Mouse (Mus musculus) heart, embryonic 15.5 days (tissue): Measurements from ENCODE around the gene D5Ertd579e. TPM values are rescaled to one million over a fixed set of nuclear protein-coding genes. Genes with fewer than 3 reads are reported as not detected.

Experiments used
- ATAC-seq: fragments of 200-750 bp; cut with Nextera tagmentation; replicated peaks from 2 replicates; pipeline ENCODE4 v1.8.0; 2017; ENCODE audit warnings: low read depth, moderate TSS enrichment; ENCODE audit not compliant: insufficient number of reproducible peaks, insufficient read depth, low FRiP score
- H3K27ac ChIP-seq: fragments of 300-500 bp; sonication (generic); 2 replicates; pipeline ENCODE4 v1.5.1; 2015; ENCODE audit warnings: mild to moderate bottlenecking, inconsistent platforms
- H3K27me3 ChIP-seq: fragments of 300-500 bp; sonication (generic); 2 replicates; pipeline ENCODE4 v1.6.1; 2015; ENCODE audit warnings: inconsistent platforms
- H3K36me3 ChIP-seq: fragments of 300-500 bp; sonication (generic); 2 replicates; pipeline ENCODE4 v1.6.1; 2015; ENCODE audit warnings: mild to moderate bottlenecking, inconsistent platforms
- H3K4me1 ChIP-seq: fragments of 300-500 bp; sonication (generic); replicated peaks from 2 replicates; pipeline ENCODE4 v1.6.1; 2015; ENCODE audit warnings: inconsistent platforms
- H3K4me2 ChIP-seq: fragments of 300-500 bp; sonication (generic); 2 replicates; pipeline ENCODE4 v1.6.1; 2015; ENCODE audit warnings: inconsistent platforms, mild to moderate bottlenecking, moderate library complexity
- H3K4me3 ChIP-seq: fragments of 300-500 bp; sonication (generic); 2 replicates; pipeline ENCODE4 v1.5.1; 2015; ENCODE audit warnings: mild to moderate bottlenecking, inconsistent platforms
- H3K9ac ChIP-seq: fragments of 300-500 bp; sonication (generic); 2 replicates; pipeline ENCODE4 v1.6.1; 2015; ENCODE audit warnings: mild to moderate bottlenecking, inconsistent platforms
- H3K9me3 ChIP-seq: fragments of 300-500 bp; sonication (generic); replicated peaks from 2 replicates; pipeline ENCODE4 v1.6.1; 2016; ENCODE audit warnings: inconsistent platforms
- WGBS: fragments of 180-500 bp; shearing (Covaris S2); methylation state at CpG from one replicate; pipeline ENCODE4 v1.1.7; 2015; ENCODE audit warnings: mixed read lengths; 5-methylcytosine and 5-hydroxymethylcytosine counted together
- polyA plus RNA-seq: library from polyadenylated mRNA; unstranded; fragments of >200 nt; fragmentation: Nextera tagmentation; extraction: Ambion mirVana; gene quantifications from 2 replicates; pipeline ENCODE4 v1.2.1, GENCODE M21; 2015

The D5Ertd579e gene
- 23.2 and 23.7 TPM in 2 replicates for polyA plus RNA-seq

DNA sequence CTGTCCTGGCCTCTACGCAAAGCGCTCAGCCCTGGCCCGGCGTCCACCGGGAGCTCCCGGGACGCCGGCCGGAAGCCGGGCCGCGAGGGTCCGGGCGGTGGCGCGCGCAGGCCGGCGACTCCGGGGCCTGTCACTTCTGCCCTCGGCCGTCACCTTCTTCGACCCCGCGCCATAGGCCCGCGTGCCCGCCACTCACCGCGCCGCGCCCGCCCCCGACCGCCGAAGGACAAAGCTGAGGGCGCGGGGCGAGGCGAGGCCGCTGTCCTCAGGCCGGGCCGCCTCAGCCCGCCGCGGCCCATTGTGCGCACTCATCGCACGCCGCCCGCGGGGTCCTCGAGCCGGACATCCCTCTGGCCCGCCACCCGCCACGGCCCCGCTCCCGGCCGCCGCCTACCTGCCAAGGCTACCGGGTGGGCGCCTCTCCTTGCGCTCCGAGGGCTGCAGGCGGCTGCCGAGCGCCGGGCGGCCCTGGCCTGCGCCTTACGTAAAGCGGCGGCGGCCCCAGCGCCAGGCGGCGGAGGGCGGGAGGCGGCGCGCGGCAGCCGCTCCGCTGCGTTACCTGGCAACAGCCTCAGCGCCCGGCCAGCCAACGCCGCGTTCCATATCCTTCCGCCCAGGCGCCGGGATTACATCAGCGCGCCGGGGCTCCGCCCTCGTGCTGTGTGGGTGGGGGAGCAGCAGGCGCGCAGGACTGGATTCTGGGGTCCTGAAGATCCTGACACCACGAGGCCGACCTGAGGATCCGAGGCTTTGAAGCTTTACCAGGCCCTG, at the start of gene D5Ertd579e:
TSS of gene D5Ertd579e (minus strand) at position 564 of the 771 bp plus-strand sequence.
- H3K27me3 ChIP-seq = no peaks in the 10 kb centered on the region
- under 1% methylated on average over 104 of the region's 104 CpGs for WGBS
- H3K4me2 ChIP-seq = peak within 1 kb of the TSS; percentile 89
- peak within 1 kb of the TSS; percentile 95 for H3K27ac ChIP-seq
- no peaks in the 10 kb centered on the region for H3K36me3 ChIP-seq
- ATAC-seq = peak; percentile 94
- H3K9me3 ChIP-seq = no peaks in the 10 kb centered on the region
- peaks cover 40% of the 10 kb centered on the region for H3K4me1 ChIP-seq
- peak within 1 kb of the TSS; percentile 81 for H3K4me3 ChIP-seq
- H3K9ac ChIP-seq = peak within 1 kb of the TSS; percentile 88

GRCm38 (mm10) chr5:36742126-36742848, 46.5 kb upstream of the D5Ertd579e start:
- H3K36me3 ChIP-seq = no peaks in the 10 kb centered on the region
- ATAC-seq = no peak
- no peak overlapping the region for H3K4me3 ChIP-seq
- H3K9ac ChIP-seq = no peak overlapping the region
- H3K27ac ChIP-seq = no peak overlapping the region
- H3K4me2 ChIP-seq = peak overlapping the region; percentile 44; the same call in 1 of the 2 replicates
- peaks cover 29% of the 10 kb centered on the region for H3K4me1 ChIP-seq
- WGBS = 37% methylated on average over 16 of the region's 16 CpGs
- no peaks in the 10 kb centered on the region for H3K9me3 ChIP-seq
- H3K27me3 ChIP-seq = no peaks in the 10 kb centered on the region

- WGBS = 55% methylated on average over 4 of the region's 4 CpGs
- Histone ChIP-seq H3K27ac (no peak overlapping the region), H3K36me3 (no peaks in the 10 kb centered on the region), H3K4me2 (no peak overlapping the region), H3K9ac (no peak overlapping the region), H3K4me1 (peaks cover 24% of the 10 kb centered on the region), H3K9me3 (no peaks in the 10 kb centered on the region), H3K27me3 (no peaks in the 10 kb centered on the region), H3K4me3 (no peak overlapping the region)
- ATAC-seq = no peak
These were observed 44.0 kb upstream of the D5Ertd579e start for GRCm38 (mm10) chr5:36739829-36740228.

DNA sequence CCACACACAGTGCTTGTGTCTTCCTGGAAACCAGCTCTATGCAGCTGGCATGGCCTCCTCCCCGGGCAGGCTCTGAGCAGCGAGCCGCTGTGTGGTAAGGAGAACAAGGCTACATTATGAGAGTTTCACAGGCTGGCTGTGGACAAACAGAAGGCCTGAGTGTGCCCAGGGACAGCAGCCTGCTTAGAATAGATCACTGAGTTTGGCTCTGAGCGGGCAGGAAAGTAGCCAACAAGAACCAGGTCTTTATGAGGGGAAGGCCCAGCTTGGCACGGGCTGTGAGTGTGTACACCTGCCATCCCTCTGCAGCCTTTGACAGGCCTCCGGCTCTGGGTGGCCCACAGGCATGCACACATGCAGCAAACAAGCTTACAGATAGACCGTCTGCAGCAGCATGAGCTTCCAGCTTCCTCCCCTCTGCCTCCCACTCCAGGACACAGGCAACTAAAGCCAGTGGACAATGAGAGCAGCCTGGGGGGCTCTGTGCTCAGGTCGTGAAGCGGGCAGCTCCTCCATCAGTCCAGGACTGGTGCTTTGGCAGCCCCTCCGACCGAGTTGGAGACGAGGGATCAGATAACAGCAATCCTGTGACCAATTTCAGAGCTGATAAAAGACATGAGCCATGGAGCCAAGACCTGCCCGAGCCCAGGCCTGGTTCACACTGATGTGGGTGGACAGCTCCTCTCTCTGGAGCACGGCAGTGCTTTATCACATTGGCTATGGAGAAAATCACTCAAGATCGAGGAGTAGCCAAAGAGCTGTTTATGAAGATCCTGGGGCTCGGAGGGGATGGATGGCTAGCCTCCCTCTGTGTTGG, 43.2 kb upstream of the D5Ertd579e start:
- Histone ChIP-seq H3K4me3 (no peak overlapping the region), H3K27ac (no peak overlapping the region), H3K27me3 (no peaks in the 10 kb centered on the region), H3K4me2 (no peak overlapping the region), H3K9ac (no peak overlapping the region), H3K36me3 (no peaks in the 10 kb centered on the region), H3K9me3 (no peaks in the 10 kb centered on the region), H3K4me1 (peaks cover 24% of the 10 kb centered on the region)
- ATAC-seq = no peak
- WGBS = 48% methylated on average over 16 of the region's 16 CpGs

GRCm38 (mm10) chr5:36737765-36738164, 41.9 kb upstream of the D5Ertd579e start:
- no peaks in the 10 kb centered on the region for H3K9me3 ChIP-seq
- H3K27ac ChIP-seq = no peak overlapping the region
- no peak overlapping the region for H3K9ac ChIP-seq
- no peak overlapping the region for H3K4me3 ChIP-seq
- no peaks in the 10 kb centered on the region for H3K36me3 ChIP-seq
- WGBS = 63% methylated on average over 4 of the region's 4 CpGs
- no peaks in the 10 kb centered on the region for H3K27me3 ChIP-seq
- no peak overlapping the region for H3K4me2 ChIP-seq
- ATAC-seq = no peak
- peaks cover 24% of the 10 kb centered on the region for H3K4me1 ChIP-seq

- WGBS = 57% methylated on average over 8 of the region's 8 CpGs
- ATAC-seq = no peak
- Histone ChIP-seq H3K9me3 (no peaks in the 10 kb centered on the region), H3K9ac (no peak overlapping the region), H3K4me2 (0 out of 2 replicates have a peak overlapping the region, but pooled peaks have one; percentile 3), H3K4me1 (peaks cover 28% of the 10 kb centered on the region), H3K27me3 (no peaks in the 10 kb centered on the region), H3K27ac (no peak overlapping the region), H3K36me3 (no peaks in the 10 kb centered on the region), H3K4me3 (no peak overlapping the region)
These were observed 40.2 kb upstream of the D5Ertd579e start for GRCm38 (mm10) chr5:36736009-36736408.

DNA sequence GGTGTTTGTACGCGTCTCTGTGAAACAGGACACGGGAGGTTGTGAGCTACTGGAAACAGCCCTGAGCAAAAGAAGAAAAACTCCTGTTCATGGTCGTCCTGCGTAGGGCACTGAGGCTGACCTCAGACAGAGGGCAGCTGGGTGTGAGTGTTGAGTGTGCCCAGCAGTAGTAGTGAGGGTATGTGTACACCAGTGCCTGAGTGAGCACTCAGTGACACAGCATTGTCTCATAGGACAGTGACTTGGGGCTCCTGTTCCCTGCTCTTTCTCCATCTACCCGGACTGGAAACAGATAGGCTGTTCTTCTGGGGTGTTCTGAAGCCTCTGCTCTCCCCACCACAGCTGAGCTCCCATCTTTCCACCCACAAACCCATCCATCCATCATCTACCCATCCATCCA, 39.3 kb upstream of the D5Ertd579e start:
- ATAC-seq = no peak
- Histone ChIP-seq H3K27me3 (no peaks in the 10 kb centered on the region), H3K9me3 (no peaks in the 10 kb centered on the region), H3K27ac (no peak overlapping the region), H3K4me3 (no peak overlapping the region), H3K36me3 (no peaks in the 10 kb centered on the region), H3K4me2 (no peak overlapping the region), H3K9ac (no peak overlapping the region), H3K4me1 (peaks cover 32% of the 10 kb centered on the region)
- 85% methylated on average over 6 of the region's 6 CpGs for WGBS

- Histone ChIP-seq H3K27ac (no peak overlapping the region), H3K4me2 (no peak overlapping the region)
- 64% methylated on average over 3 of the region's 3 CpGs for WGBS
These were observed 37.6 kb upstream of the D5Ertd579e start for GRCm38 (mm10) chr5:36733405-36733804.

DNA sequence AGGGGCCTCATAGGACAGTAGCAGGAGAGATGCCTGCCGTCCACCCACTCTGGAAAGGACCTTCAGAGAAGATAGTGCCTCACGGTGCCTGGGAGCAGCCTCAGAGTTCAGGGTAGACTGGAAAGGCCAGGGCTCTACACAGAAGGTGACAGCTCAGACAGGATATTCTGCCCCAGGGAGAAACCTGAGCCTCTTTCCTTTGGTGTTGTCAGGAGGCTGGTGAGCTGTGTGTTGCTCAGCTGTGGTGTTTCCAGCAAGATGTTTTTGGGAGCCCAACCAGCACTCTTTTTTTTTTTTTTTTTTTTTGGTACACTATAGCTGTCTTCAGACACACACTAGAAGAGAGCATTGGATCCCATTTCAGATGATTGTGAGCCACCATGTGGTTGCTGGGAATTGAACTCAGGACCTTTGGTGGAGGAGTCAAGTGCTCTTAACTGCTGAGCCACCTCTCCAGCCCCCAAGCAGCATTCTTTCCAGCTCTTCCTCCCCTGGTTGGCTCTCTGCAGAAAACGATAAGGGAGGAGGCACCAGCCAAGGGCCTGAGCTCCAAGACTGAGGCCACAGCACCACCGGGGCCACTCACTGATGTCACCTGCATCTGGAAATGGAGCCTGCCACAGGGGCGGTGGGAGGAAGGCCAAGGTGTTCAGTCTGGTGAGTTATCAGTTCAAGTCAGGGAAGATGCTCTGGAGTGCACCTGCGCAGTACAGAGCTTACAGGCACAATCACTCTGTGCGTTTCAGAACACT, 36.3 kb upstream of the D5Ertd579e start:
- no peak for ATAC-seq
- peaks cover 15% of the 10 kb centered on the region; the same call in 1 of the 2 replicates for H3K4me1 ChIP-seq
- no peak overlapping the region for H3K27ac ChIP-seq
- H3K4me3 ChIP-seq = no peak overlapping the region
- H3K9me3 ChIP-seq = no peaks in the 10 kb centered on the region
- no peaks in the 10 kb centered on the region for H3K36me3 ChIP-seq
- no peaks in the 10 kb centered on the region for H3K27me3 ChIP-seq
- 57% methylated on average over 7 of the region's 7 CpGs for WGBS
- no peak overlapping the region for H3K9ac ChIP-seq
- H3K4me2 ChIP-seq = no peak overlapping the region

More at GRCm38 (mm10) chr5:36733405-36733804, 37.6 kb upstream of the D5Ertd579e start:
- Histone ChIP-seq H3K27me3 (no peaks in the 10 kb centered on the region), H3K4me1 (peaks cover 17% of the 10 kb centered on the region), H3K9me3 (no peaks in the 10 kb centered on the region), H3K9ac (no peak overlapping the region), H3K4me3 (no peak overlapping the region), H3K36me3 (no peaks in the 10 kb centered on the region)
- no peak for ATAC-seq

DNA sequence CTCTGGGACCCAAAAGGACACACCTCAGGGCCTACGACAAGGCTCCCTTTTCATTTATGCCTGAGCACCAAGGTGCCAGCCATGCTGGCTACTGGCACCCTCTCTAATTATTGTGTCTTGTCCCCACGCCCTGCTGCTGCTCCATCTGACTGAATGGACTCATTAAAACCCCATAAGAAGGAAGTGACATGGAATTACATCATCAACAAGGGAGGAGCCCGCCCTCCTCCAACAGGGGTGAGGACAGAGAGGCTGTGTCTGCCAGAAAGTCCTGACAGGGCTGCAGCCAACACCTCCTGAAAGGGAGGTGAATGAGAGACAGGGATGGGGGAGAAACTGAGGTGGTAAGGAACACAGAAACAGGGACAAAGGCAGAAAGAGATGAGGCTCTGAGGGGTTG, 34.9 kb upstream of the D5Ertd579e start:
- ATAC-seq = no peak
- no peak overlapping the region for H3K9ac ChIP-seq
- no peaks in the 10 kb centered on the region for H3K27me3 ChIP-seq
- peaks cover 20% of the 10 kb centered on the region for H3K4me1 ChIP-seq
- no peak overlapping the region for H3K27ac ChIP-seq
- 66% methylated on average over 3 of the region's 3 CpGs for WGBS
- no peak overlapping the region for H3K4me2 ChIP-seq
- H3K36me3 ChIP-seq = no peaks in the 10 kb centered on the region
- no peak overlapping the region for H3K4me3 ChIP-seq
- no peaks in the 10 kb centered on the region for H3K9me3 ChIP-seq
